Mouse (Mus musculus) hindbrain, postnatal 0 days (tissue): Measurements from ENCODE around the gene Slc2a2. TPM values are rescaled to one million over a fixed set of nuclear protein-coding genes. Genes with fewer than 3 reads are reported as not detected.

Experiments used
- ATAC-seq: fragments of 200-750 bp; cut with Nextera tagmentation; 2 replicates; pipeline ENCODE4 v1.8.0; 2017; ENCODE audit warnings: mild to moderate bottlenecking, moderate TSS enrichment, moderate library complexity
- DNase-seq: peaks from one replicate; pipeline ENCODE4 v3.0.0-alpha.2; 2015; ENCODE audit warnings: low spot score
- H3K27ac ChIP-seq: fragments of 300-500 bp; sonication (generic); 2 replicates; pipeline ENCODE4 v1.5.1; 2014; ENCODE audit warnings: mild to moderate bottlenecking
- H3K27me3 ChIP-seq: fragments of 300-500 bp; sonication (generic); 2 replicates; pipeline ENCODE4 v1.6.1; 2014; ENCODE audit warnings: low read length, mixed read lengths; ENCODE audit not compliant: insufficient read depth
- H3K36me3 ChIP-seq: fragments of 300-500 bp; sonication (generic); 2 replicates; pipeline ENCODE4 v1.6.1; 2014; ENCODE audit warnings: low read length, mixed read lengths; ENCODE audit not compliant: insufficient read depth
- H3K4me1 ChIP-seq: fragments of 300-500 bp; sonication (generic); 2 replicates; pipeline ENCODE4 v1.6.1; 2014; ENCODE audit warnings: antibody characterized with exemption, low read length, mixed read lengths; ENCODE audit not compliant: insufficient read depth
- H3K4me2 ChIP-seq: fragments of 300-500 bp; sonication (generic); 2 replicates; pipeline ENCODE4 v1.6.1; 2014; ENCODE audit warnings: low read depth, mild to moderate bottlenecking, low read length, moderate library complexity, mixed read lengths
- H3K4me3 ChIP-seq: fragments of 300-500 bp; sonication (generic); 2 replicates; pipeline ENCODE4 v1.5.1; 2014; ENCODE audit warnings: low read length
- H3K9ac ChIP-seq: fragments of 300-500 bp; sonication (generic); replicated peaks from 2 replicates; pipeline ENCODE4 v1.6.1; 2014; ENCODE audit warnings: mild to moderate bottlenecking, low read length, moderate library complexity, mixed read lengths
- H3K9me3 ChIP-seq: fragments of 300-500 bp; sonication (generic); 2 replicates; pipeline ENCODE4 v1.6.1; 2016; ENCODE audit warnings: low read length, mixed read lengths
- CTCF ChIP-seq: IDR thresholded peaks from 2 replicates; pipeline ENCODE4 v1.5.1; 2016; ENCODE audit warnings: antibody characterized with exemption, control low read depth, low read depth
- WGBS: fragments of 180-500 bp; shearing (Covaris S2); extraction: QIAGEN DNeasy Blood & Tissue Kit; methylation state at CpG from one replicate; pipeline ENCODE4 v1.1.7; 2014; 5-methylcytosine and 5-hydroxymethylcytosine counted together
- polyA plus RNA-seq: library from polyadenylated mRNA; unstranded; fragments of >200 nt; fragmentation: Nextera tagmentation; extraction: Ambion mirVana; gene quantifications from 2 replicates; pipeline ENCODE4 v1.2.1, GENCODE M21; 2015
- total RNA-seq: library from RNA; depleted of rRNA; stranded (reverse); fragments of >200 nt; gene quantifications from 2 replicates; pipeline ENCODE4 v1.2.3, GENCODE M21; 2014

The Slc2a2 gene
- total and polyA plus RNA-seq, 2 experiments from 2014 or later = 0.09 TPM; not detected in 1

- TF ChIP-seq CTCF = no peak
- H3K4me2 ChIP-seq = no peak overlapping the region
These were observed 9.0 kb downstream of the Slc2a2 start for GRCm38 (mm10) chr3:28706736-28707135.

GRCm38 (mm10) chr3:28709740-28710139 lies 12.0 kb downstream of the Slc2a2 start:
- Histone ChIP-seq H3K4me3 (no peak overlapping the region), H3K4me1 (no peaks in the 10 kb centered on the region), H3K27ac (no peak overlapping the region), H3K9ac (no peak overlapping the region), H3K4me2 (no peak overlapping the region), H3K9me3 (no peaks in the 10 kb centered on the region), H3K27me3 (no peaks in the 10 kb centered on the region), H3K36me3 (no peaks in the 10 kb centered on the region)
- DNase-seq = no peak
- WGBS = 71% methylated on average over 1 of the region's 1 CpGs
- peak; percentile 49 for TF ChIP-seq CTCF
- ATAC-seq = no peak

More at GRCm38 (mm10) chr3:28706736-28707135, 9.0 kb downstream of the Slc2a2 start:
- Histone ChIP-seq H3K36me3 (no peaks in the 10 kb centered on the region), H3K4me3 (no peak overlapping the region), H3K27me3 (no peaks in the 10 kb centered on the region), H3K9ac (no peak overlapping the region), H3K27ac (no peak overlapping the region), H3K4me1 (no peaks in the 10 kb centered on the region), H3K9me3 (no peaks in the 10 kb centered on the region)
- ATAC-seq = no peak
- WGBS = 78% methylated on average over 4 of the region's 4 CpGs
- DNase-seq = no peak

GRCm38 (mm10) chr3:28713913-28714698 lies 16.4 kb downstream of the Slc2a2 start:
- Histone ChIP-seq H3K27ac (no peak overlapping the region), H3K9ac (no peak overlapping the region), H3K27me3 (no peaks in the 10 kb centered on the region), H3K4me2 (no peak overlapping the region), H3K4me3 (no peak overlapping the region), H3K9me3 (no peaks in the 10 kb centered on the region), H3K4me1 (no peaks in the 10 kb centered on the region), H3K36me3 (no peaks in the 10 kb centered on the region)
- ATAC-seq = no peak
- WGBS = 76% methylated on average over 7 of the region's 7 CpGs
- TF ChIP-seq CTCF = no peak
- DNase-seq = no peak

GRCm38 (mm10) chr3:28718521-28718920 lies 20.8 kb downstream of the Slc2a2 start:
- no peaks in the 10 kb centered on the region for H3K36me3 ChIP-seq

GRCm38 (mm10) chr3:28721218-28721617 lies 23.5 kb downstream of the Slc2a2 start:
- H3K27me3 ChIP-seq = no peaks in the 10 kb centered on the region
- 67% methylated on average over 5 of the region's 5 CpGs for WGBS
- DNase-seq (no peak), ATAC-seq (no peak)
- H3K4me1 ChIP-seq = no peaks in the 10 kb centered on the region
- H3K36me3 ChIP-seq = no peaks in the 10 kb centered on the region
- H3K9ac ChIP-seq = no peak overlapping the region
- H3K27ac ChIP-seq = no peak overlapping the region
- H3K4me3 ChIP-seq = no peak overlapping the region
- TF ChIP-seq CTCF = no peak
- no peaks in the 10 kb centered on the region for H3K9me3 ChIP-seq
- H3K4me2 ChIP-seq = no peak overlapping the region

More at GRCm38 (mm10) chr3:28718521-28718920, 20.8 kb downstream of the Slc2a2 start:
- no peak overlapping the region for H3K27ac ChIP-seq
- no peaks in the 10 kb centered on the region for H3K4me1 ChIP-seq
- H3K4me2 ChIP-seq = no peak overlapping the region
- 80% methylated on average over 2 of the region's 2 CpGs for WGBS
- no peak for TF ChIP-seq CTCF
- H3K27me3 ChIP-seq = no peaks in the 10 kb centered on the region
- ATAC-seq = no peak
- no peaks in the 10 kb centered on the region for H3K9me3 ChIP-seq
- no peak for DNase-seq
- H3K9ac ChIP-seq = no peak overlapping the region
- no peak overlapping the region for H3K4me3 ChIP-seq

- Histone ChIP-seq H3K27ac (no peak overlapping the region), H3K4me2 (no peak overlapping the region), H3K4me3 (no peak overlapping the region), H3K27me3 (no peaks in the 10 kb centered on the region), H3K36me3 (no peaks in the 10 kb centered on the region), H3K9me3 (no peaks in the 10 kb centered on the region), H3K4me1 (no peaks in the 10 kb centered on the region), H3K9ac (no peak overlapping the region)
- no peak for TF ChIP-seq CTCF
- 71% methylated on average over 7 of the region's 7 CpGs for WGBS
- ATAC-seq (peak; percentile 32; the same call in 1 of the 2 replicates), DNase-seq (no peak)
These were observed 24.1 kb downstream of the Slc2a2 start for GRCm38 (mm10) chr3:28721838-28722237.

GRCm38 (mm10) chr3:28722531-28722930 lies 24.8 kb downstream of the Slc2a2 start:
- no peaks in the 10 kb centered on the region for H3K36me3 ChIP-seq
- no peaks in the 10 kb centered on the region for H3K9me3 ChIP-seq
- ATAC-seq (no peak), DNase-seq (no peak)
- TF ChIP-seq CTCF = no peak
- no peak overlapping the region for H3K9ac ChIP-seq
- H3K27me3 ChIP-seq = no peaks in the 10 kb centered on the region
- H3K4me1 ChIP-seq = no peaks in the 10 kb centered on the region
- H3K4me2 ChIP-seq = no peak overlapping the region
- H3K27ac ChIP-seq = no peak overlapping the region
- no peak overlapping the region for H3K4me3 ChIP-seq
